Mouse (Mus musculus) lung, postnatal 14 days (tissue): Measurements from ENCODE around the gene Drosha.

Source experiments
- DNase-seq: peaks from one replicate; pipeline ENCODE4 v3.0.0; 2021

Drosha gene

GRCm38 (mm10) chr15:12833385-12833784 is 8.8 kb downstream of the Drosha start:
- no peak for DNase-seq

GRCm38 (mm10) chr15:12834231-12834630 is 9.6 kb downstream of the Drosha start:
- no peak for DNase-seq

- DNase-seq, result no peak
These were observed 16.1 kb downstream of the Drosha start for GRCm38 (mm10) chr15:12840737-12841136.

DNA sequence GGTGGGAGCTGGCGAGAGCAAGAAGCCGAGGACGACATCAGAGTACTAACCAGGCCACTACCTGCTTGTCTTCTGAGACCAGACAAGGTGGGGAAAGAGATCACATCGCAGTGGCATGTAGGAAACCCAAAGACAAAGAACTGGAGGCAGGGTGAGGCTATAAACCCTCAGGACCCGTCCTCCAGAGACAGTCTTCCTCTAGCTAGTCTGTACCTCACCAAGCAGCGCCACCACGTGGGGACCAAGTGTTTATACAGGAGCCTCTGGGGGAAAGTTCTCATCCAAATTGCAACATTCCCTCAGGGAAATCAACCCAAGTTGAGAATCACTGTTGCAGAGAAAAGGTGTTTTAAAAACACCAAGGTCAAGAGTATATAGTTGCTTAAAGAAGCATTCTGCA is 18.2 kb downstream of the Drosha start:
- no peak for DNase-seq

GRCm38 (mm10) chr15:12848196-12848975 is 23.8 kb downstream of the Drosha start:
- DNase-seq, result no peak

DNA sequence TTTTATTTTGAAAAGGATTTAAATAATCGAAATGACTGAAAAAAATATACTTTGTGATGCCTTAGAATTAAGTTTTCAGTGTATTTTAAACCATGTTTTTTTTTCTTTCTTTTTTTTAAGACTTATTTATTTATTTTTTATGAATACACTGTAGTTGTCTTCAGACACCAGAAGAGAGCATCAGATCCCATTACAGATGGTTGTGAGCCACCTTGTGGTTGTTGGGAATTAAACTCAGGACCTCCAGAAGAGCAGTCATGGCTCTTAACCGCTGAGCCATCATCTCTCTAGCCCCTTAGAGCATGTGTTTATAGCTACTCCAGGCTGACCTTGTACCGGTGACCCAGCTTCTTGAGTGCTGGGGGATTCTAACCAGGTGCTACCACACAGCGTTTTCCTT is 24.8 kb downstream of the Drosha start:
- DNase-seq, result no peak

GRCm38 (mm10) chr15:12853471-12853870 is 28.9 kb downstream of the Drosha start:
- no peak for DNase-seq

DNA sequence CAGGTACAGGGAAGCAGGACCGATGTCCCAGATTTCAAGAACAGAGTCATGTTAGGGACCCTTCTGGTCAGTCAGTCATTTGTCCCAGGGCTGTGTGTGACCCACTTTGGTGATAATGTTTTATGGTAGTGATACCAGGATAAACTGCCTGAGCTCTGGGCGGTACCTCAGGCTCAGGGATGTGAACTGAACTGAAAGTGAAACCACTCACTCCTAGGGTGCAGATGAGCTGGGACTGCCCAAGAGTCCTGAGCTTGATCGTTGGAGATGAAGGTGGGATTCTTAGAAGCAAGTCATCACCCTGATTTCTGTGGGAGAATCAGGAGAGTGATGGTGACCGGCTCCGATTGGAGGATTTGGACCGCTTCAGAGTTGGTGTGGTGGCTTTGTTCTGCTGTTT is 32.2 kb downstream of the Drosha start:
- no peak for DNase-seq

DNA sequence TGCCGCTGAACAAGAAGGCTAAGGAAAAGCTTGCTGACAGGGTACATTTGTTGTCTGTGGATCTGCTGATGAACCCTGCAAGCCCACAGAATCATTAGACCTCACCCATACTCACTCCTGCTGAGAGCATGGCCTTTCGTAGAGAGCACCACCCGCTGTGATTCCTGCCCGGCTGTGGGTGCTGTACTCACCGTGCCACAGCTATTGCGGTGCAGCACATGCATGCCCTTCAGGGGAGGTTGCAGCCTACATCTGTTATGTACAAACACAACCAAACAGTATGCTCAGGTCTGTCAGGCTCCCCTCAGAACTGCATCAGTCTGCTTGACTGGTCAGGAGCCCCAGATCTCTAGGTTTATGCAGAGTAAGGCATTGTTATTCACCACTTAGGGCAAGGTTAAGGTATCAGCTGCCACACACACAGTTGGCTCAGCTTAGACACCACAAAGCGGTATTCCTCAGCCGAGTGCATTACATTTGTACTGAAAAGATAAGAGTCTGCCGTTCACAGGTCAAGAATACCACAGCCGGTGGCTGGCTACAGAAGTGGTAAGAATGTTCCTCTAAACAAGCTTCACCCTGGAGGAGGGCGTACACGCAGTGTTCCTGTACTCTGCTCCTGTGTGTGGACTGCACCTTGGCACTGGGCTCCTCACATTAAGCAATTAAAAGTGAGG is 33.4 kb downstream of the Drosha start:
- no peak for DNase-seq

GRCm38 (mm10) chr15:12858645-12859044 is 34.0 kb downstream of the Drosha start:
- no peak for DNase-seq

- DNase-seq, result no peak
These were observed 37.4 kb downstream of the Drosha start for GRCm38 (mm10) chr15:12862061-12862460.

- no peak for DNase-seq
These were observed 39.1 kb downstream of the Drosha start for GRCm38 (mm10) chr15:12863669-12864068.

DNA sequence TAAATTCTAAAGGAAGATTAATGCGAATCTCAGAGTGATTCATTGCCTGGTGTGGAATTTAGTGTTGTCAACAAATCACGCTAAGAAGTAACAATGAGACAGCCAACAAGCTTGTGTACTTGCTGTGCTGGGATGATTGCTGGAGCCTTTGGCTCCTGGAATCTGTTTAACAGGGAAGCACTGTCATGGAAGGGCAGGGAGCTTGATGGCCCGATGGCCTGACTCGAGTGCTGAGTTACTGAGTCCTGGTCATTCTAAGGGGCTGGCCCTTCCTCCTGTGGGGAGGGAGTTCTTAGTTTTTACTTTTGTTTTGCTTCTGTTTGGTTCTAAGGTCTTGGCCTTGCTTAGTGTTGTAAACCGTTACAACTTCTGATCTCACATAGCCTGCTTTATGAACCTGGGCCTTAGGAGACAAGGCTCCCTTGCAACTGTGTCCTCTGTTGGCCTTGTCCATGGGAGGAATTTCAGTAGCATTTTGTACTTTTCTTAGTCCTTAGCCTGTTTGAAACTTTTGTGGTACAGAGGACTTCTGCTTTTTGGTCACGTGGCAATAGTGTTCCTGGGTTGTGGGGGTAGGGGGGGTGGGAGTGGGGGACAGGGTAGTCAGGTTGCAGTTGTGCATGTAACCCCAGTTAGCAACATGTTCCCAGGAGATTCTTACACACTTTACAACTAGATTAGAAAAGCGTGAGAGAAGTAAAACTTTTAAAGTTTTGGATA is 41.1 kb downstream of the Drosha start:
- DNase-seq, result no peak

DNA sequence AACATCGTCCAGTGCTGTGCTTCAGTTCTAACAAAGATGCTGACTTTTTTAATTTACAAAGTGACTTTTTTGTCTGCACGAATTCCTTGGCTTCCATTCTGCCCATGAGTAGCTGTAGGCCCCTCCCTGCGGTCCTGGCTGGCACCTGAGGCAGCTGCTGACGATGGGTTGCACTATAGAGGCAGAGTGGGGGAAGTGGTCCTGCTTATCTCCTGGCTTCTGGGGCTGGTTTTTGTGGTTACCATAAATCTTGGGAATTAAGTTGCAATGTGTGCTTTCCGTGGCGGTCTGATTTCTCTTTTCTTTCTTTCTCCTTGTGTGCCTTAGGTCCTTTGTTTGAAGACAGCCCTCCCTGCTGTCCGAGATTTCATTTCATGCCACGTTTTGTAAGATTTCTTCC is 42.7 kb downstream of the Drosha start:
- no peak for DNase-seq

- DNase-seq, result peak; percentile 30
These were observed 51.0 kb downstream of the Drosha start for GRCm38 (mm10) chr15:12875442-12876176.

DNA sequence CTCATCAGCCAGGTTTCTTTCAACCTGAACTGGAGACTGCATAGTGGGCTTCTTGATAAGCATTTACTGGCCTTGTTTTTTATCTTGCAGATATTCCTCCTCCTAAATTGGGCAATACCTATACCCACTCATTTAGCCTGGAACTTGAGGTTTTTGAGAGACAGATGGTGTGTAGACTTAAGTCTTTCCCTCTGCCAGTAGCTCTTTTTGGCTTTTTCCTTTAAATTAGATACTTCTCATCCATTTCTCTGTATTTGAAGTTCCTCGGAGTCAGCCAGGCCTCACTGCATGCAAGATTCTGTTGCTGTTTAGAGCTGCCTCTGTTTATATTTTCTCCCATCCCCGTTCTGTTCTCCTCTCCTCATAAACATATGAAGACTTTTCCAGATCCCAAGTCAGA is 51.7 kb downstream of the Drosha start:
- DNase-seq, result no peak

GRCm38 (mm10) chr15:12876881-12877280 is 52.3 kb downstream of the Drosha start:
- DNase-seq, result no peak

GRCm38 (mm10) chr15:12877934-12878333 is 53.3 kb downstream of the Drosha start:
- DNase-seq, result no peak

DNA sequence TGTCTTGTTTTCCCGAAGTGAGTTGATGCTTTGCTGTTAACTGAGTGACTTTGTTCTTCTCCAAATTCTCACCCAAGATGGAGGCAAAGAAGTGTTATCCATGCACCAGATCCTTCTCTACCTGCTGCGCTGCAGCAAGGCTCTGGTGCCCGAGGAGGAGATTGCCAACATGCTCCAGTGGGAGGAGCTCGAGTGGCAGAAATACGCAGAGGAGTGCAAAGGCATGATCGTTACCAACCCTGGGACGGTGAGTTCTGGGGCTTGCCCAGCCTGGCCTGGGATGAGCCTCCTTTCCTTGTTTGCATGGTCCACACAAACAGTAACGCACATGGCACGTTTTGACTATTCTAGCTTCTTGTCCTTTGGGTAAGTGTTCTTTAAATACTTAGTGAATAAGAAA is 54.0 kb downstream of the Drosha start:
- DNase-seq, result no peak

DNA sequence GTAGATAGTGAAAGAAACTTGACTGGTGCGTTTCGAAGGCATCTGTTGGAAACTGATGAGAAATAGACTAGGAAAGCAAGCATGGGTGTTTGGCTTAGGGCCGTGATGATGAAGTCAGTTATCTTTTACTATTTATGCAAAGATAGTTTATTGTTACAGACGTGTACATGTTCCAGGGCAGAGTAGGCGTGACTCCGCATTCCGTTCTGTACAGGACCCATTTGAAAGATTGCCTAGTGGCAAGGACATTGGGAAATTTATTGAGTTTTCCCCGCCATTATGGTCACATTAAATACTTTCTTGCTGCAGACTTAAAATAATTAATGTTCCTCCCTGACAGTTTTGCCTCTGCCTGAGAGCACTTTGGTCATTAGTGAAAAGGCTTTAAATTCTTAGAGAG is 55.3 kb downstream of the Drosha start:
- no peak for DNase-seq

DNA sequence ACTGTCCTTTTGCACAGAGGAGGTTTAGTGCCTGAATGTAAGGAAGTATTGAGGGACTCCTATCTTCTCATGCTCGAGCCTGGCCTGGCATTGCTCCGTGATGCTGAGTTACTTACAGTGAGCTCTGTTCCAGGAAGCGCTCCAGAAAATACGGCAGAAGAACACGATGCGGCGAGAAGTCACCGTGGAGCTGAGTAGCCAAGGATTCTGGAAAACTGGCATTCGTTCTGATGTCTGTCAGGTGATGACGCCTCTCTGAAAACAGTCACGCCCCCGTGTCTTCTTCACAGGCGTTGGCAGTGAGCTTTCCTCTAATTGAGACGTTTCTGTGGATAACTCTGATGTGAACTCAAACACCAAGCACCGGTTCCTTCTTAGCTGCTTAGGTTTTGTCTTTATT is 60.2 kb downstream of the Drosha start:
- DNase-seq, result no peak

DNA sequence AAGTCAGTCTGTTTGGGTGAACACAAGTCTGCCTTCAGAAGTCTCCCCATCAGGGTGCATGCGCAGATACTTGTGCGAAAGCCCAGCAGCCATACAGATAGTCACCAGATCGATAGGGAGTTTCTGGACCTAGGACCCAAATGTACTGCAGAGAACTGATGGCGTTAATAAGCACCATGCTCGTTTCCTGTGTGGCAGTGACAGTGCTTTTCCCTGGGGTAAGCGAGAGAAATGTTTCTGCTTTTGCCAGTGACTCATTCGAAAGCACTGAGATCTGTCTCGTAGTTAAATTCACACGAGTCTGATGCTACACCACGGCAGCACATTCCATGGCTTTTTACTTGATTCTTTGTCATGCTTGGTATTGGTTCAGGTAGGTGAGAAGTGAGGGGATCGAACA is 60.7 kb downstream of the Drosha start:
- DNase-seq, result no peak

DNA sequence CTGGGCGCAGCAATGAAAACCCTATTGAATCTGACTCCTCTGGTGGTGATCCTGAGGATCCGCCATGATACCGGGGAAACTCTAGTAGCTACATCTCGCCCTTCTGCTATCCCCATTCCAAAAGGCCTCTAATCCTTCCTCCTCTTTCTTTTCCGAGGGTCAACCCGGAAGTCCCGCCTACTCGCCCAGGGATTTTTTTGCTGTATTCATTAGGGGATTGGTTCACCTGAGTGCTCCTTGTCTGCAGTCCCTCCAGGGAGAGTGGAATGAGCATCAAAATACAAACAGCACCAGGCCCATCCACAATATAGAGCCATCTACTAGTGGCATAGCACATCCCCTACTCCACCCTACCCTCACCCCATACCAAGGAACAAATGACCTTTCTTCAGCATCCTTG is 62.6 kb downstream of the Drosha start:
- DNase-seq, result no peak
